Mouse (Mus musculus): ENCODE measurements at regions not wholly inside any gene's neighbourhood (a gene's known extent, or its start where the extent isn't known, plus 50 kb on each side); places are given as distances from the start of the nearest gene placed in this dataset.

- ATAC-seq (replicated peaks; ENCODE audit: poor library complexity), result no peak
Measured at GRCm38 (mm10) chr9:11729732-11730131, 825.2 kb upstream of the Cntn5 start.

DNA sequence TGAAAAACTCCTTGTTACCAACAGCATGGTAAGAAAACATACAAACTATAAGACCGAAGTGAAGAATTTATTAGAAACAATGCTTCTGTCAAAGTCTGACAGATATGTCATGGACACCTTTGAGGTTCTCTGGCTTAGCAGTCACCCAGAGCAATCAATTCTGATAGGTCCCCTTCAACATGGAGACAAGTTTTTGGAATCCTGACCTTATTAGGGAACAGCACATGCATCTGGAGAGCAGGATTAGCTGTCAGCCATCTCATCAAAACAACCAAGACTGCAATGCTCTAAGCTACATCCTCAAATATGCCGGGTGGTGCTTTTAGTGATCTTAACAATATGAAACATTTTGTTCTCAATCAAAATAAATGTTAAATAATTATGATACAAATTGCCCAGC, 817.2 kb upstream of the Cntn5 start:
- no peak for ATAC-seq (replicated peaks; ENCODE audit: poor library complexity)

- ATAC-seq (replicated peaks; ENCODE audit: poor library complexity), result no peak
Measured at GRCm38 (mm10) chr9:11704647-11705046, 800.1 kb upstream of the Cntn5 start.

DNA sequence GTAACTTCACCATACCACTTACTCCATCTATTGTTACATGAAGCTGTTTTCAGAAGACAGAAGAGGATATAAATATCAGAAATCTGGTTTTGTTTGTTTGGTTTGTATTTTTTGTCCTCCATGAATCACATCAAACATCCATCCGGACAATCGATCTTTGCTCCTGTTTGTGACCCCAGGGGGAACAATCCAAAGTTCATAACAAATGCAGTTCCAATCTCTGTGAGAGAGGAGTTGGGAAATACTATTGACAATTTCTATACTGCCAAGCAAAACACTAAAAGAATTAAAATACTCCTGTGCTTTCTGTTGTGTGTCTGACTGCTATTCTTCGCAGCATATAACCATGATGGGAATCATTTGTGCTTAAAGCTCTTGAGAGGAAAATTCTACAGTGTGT, 798.6 kb upstream of the Cntn5 start:
- no peak for ATAC-seq (replicated peaks; ENCODE audit: poor library complexity)

GRCm38 (mm10) chr9:11693505-11693904, 788.9 kb upstream of the Cntn5 start:
- ATAC-seq (replicated peaks; ENCODE audit: poor library complexity), result no peak

DNA sequence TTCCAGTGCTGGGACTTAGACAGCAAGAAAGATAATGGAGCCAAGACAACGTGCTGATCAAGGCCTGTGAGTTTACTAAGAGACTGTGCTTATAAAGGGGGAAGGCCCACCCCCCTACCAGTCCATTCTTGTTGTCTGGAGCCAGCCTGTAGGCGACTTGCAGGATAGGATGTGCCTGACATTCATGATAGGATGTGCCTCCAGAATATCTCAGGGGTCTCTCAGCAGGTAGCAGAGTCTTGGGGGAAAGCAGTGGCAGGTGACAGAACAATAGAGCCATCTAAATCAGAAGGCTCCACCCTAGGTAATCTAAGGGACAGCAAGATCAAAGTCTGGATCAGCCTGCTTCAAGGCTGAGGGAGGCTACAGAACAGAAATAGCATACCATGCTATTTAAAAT, 782.5 kb upstream of the Cntn5 start:
- ATAC-seq (replicated peaks; ENCODE audit: poor library complexity), result no peak

- ATAC-seq (replicated peaks; ENCODE audit: poor library complexity), result no peak
Measured at GRCm38 (mm10) chr9:11671939-11672338, 767.4 kb upstream of the Cntn5 start.

- ATAC-seq (replicated peaks; ENCODE audit: poor library complexity), result no peak
Measured at GRCm38 (mm10) chr9:11671243-11671642, 766.7 kb upstream of the Cntn5 start.

- no peak for ATAC-seq (replicated peaks; ENCODE audit: poor library complexity)
Measured at GRCm38 (mm10) chr9:11629461-11629860, 724.9 kb upstream of the Cntn5 start.

DNA sequence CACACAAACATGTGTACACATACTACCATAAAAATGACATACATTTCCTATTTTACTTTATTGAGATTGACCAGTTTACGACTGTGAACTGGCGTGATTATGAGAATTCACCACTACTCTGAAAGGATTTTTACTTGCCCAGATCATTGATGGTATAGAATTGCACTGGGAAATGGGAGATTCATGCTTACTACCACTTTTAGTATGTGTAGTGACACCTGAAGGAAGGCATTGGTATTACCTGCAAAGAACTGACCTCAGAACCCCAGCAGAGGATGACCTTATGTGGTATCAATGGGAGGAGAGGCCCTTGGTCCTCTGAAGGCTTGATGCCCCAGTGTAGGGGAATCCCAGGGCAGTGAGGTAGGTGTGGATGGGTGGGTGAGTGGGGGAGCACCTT, 699.8 kb upstream of the Cntn5 start:
- no peak for ATAC-seq (replicated peaks; ENCODE audit: poor library complexity)

- no peak for ATAC-seq (replicated peaks; ENCODE audit: poor library complexity)
Measured at GRCm38 (mm10) chr9:11603884-11604283, 699.3 kb upstream of the Cntn5 start.

- ATAC-seq (replicated peaks; ENCODE audit: poor library complexity), result no peak
Measured at GRCm38 (mm10) chr9:11602857-11603256, 698.3 kb upstream of the Cntn5 start.

DNA sequence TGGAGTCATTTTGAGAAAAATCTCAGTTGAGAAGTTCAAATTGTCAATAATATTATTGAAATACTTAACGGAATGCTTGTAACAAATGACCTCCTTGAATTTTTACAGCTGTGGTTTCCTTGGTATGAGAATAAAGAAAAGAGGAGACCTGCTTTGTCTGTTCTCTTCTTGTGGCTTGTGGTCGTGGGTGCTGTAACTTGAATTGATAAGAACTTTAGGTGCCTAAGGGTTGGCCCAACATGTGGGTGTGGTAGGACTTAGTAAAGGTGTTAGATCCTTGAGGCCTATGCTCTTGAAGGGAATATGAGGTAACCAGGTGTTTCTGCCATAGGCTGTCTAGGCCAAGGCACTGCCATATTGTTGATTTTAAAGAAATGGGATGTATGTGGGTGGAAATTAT, 674.4 kb upstream of the Cntn5 start:
- no peak for ATAC-seq (replicated peaks; ENCODE audit: poor library complexity)

DNA sequence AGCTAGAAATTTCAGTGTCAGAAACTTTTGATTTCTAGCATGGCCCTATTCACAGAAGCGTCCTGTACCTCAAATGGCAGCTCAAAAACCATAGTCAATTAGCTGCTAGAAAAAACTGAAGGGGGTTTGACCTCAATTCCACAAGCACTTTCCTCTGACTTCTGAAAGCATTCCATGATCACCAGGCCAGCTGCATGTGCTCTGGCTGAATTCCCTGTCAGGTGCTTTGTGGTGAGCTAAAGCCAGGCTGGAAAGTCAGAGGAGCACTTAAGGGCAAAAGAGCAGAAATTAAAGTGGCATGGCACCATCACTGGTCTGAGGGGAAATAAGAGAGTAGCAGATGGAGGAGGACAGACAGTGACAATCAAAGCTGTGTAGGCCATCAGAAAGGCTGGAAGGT, 658.3 kb upstream of the Cntn5 start:
- no peak for ATAC-seq (replicated peaks; ENCODE audit: poor library complexity)

DNA sequence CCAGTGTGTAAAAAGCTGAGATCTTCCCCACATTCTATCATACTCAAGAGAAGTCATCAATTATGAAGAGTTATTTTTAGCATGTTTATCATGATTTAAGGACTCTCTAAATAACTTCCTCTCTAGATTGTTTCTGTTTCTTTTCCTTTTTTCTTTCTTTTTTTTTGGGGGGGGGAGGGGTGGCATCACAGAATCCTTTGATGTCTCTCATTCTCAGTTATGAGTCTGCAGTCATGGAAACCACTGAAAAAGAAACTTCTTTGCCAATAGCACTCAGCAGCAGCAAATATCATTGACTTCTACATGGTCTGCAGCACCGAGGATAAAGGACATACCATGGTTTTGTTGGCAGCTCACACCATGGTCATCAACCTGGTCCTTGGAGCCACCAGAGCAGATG, 654.8 kb upstream of the Cntn5 start:
- no peak for ATAC-seq (replicated peaks; ENCODE audit: poor library complexity)

DNA sequence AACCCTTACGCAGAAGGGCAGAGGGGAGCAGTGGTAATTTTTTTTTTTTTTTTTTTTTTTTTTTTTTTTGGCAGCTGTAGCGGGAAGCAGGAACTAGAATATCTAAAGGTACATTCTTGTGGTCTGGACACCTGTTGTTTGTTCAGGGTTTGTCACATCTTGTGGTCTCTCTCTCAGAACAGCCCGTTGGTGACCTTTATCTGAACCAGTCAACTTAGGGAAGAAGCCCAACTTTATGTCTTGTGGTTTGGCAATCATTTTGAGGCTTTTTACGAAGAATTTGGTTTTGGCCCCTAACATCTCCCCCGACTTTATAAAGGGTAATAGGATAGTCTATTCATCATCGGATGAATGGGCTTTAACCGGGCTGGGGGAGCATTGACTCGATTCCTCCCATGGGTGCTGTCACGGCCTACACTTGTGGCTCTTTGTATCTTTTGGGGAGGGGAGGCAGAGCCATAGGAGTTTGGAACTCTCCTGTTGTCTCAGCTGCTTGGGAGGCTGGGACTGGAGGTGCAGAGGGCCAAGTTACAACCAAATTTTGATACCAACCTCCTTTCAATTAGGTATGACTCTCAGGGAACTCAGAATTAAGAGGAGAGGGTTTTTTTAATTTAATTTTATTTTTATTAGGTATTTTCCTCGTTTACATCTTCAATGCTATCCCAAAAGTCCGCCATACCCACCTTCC, 609.4 kb upstream of the Cntn5 start:
- peak; percentile 63 for ATAC-seq (replicated peaks; ENCODE audit: poor library complexity)
